Mouse (Mus musculus): ENCODE measurements around the gene Fstl4. TPM values are rescaled to one million over a fixed set of nuclear protein-coding genes. Genes with fewer than 3 reads are reported as not detected.

Gene Fstl4
- polyA plus RNA-seq, 1 experiment from 2014 or later, result 7.2 TPM

GRCm38 (mm10) chr11:52761800-52762199 lies 2.6 kb upstream of the Fstl4 start:
- H3K4me3 ChIP-seq (replicated peaks; ENCODE audit: low read depth, low read length), result no peak overlapping the region
- no peaks in the 10 kb centered on the region for H3K36me3 ChIP-seq (ENCODE audit: control insufficient read depth, insufficient read depth, low read length)
- no peak overlapping the region for H3K27ac ChIP-seq (replicated peaks; ENCODE audit: low read depth, low read length)
- 50% methylated on average over 1 of the region's 1 CpGs for WGBS
- ATAC-seq (ENCODE audit: low FRiP score, low TSS enrichment) (no peak), DNase-seq (no peak)
- peaks cover 36% of the 10 kb centered on the region for H3K27me3 ChIP-seq (ENCODE audit: control insufficient read depth, insufficient read depth, low read length)
- peaks cover 11% of the 10 kb centered on the region; the same call in 1 of the 2 replicates for H3K4me1 ChIP-seq (ENCODE audit: control insufficient read depth, insufficient read depth, low read length)
- H3K9ac ChIP-seq (replicated peaks; ENCODE audit: low read length), result no peak overlapping the region
- no peaks in the 10 kb centered on the region for H3K9me3 ChIP-seq (ENCODE audit: control insufficient read depth, low read length)
- no peak overlapping the region for H3K4me2 ChIP-seq (ENCODE audit: low read length)

GRCm38 (mm10) chr11:52764894-52765677 lies 652 bp downstream of the Fstl4 start:
- no peak overlapping the region for H3K27ac ChIP-seq (replicated peaks; ENCODE audit: low read depth, low read length)

GRCm38 (mm10) chr11:52765678-52766254 lies 1.3 kb downstream of the Fstl4 start:
- Histone ChIP-seq H3K4me1 (ENCODE audit: control insufficient read depth, insufficient read depth, low read length) (peaks cover 11% of the 10 kb centered on the region; the same call in 1 of the 2 replicates), H3K27me3 (ENCODE audit: control insufficient read depth, insufficient read depth, low read length) (peaks cover 36% of the 10 kb centered on the region), H3K36me3 (ENCODE audit: control insufficient read depth, insufficient read depth, low read length) (no peaks in the 10 kb centered on the region), H3K27ac (replicated peaks; ENCODE audit: low read depth, low read length) (no peak overlapping the region), H3K9ac (replicated peaks; ENCODE audit: low read length) (peak overlapping the region; percentile 70; the same call in 1 of the 2 replicates), H3K4me3 (replicated peaks; ENCODE audit: low read depth, low read length) (peak overlapping the region; percentile 65), H3K9me3 (ENCODE audit: control insufficient read depth, low read length) (no peaks in the 10 kb centered on the region), H3K4me2 (ENCODE audit: low read length) (peak overlapping the region; percentile 99)
- WGBS, result 3% methylated on average over 21 of the region's 21 CpGs
- no peak for ATAC-seq (ENCODE audit: low FRiP score, low TSS enrichment)
- DNase-seq, result peak; percentile 88

More at GRCm38 (mm10) chr11:52764894-52765677, 652 bp downstream of the Fstl4 start:
- Histone ChIP-seq H3K4me1 (ENCODE audit: control insufficient read depth, insufficient read depth, low read length) (peaks cover 11% of the 10 kb centered on the region; the same call in 1 of the 2 replicates), H3K4me2 (ENCODE audit: low read length) (peak overlapping the region; percentile 99), H3K9ac (replicated peaks; ENCODE audit: low read length) (peak overlapping the region; percentile 70), H3K4me3 (replicated peaks; ENCODE audit: low read depth, low read length) (peak overlapping the region; percentile 65), H3K27me3 (ENCODE audit: control insufficient read depth, insufficient read depth, low read length) (peaks cover 36% of the 10 kb centered on the region), H3K9me3 (ENCODE audit: control insufficient read depth, low read length) (no peaks in the 10 kb centered on the region), H3K36me3 (ENCODE audit: control insufficient read depth, insufficient read depth, low read length) (no peaks in the 10 kb centered on the region)
- DNase-seq (peak; percentile 61), ATAC-seq (ENCODE audit: low FRiP score, low TSS enrichment) (peak; percentile 27; the same call in 1 of the 2 replicates)
- under 1% methylated on average over 53 of the region's 53 CpGs for WGBS

- DNase-seq (no peak), ATAC-seq (ENCODE audit: low FRiP score, low TSS enrichment) (no peak)
- H3K4me2 ChIP-seq (ENCODE audit: low read length), result no peak overlapping the region
- 24% methylated on average over 3 of the region's 3 CpGs for WGBS
- H3K4me1 ChIP-seq (ENCODE audit: control insufficient read depth, insufficient read depth, low read length), result peaks cover 11% of the 10 kb centered on the region; the same call in 1 of the 2 replicates
- H3K4me3 ChIP-seq (replicated peaks; ENCODE audit: low read depth, low read length), result no peak overlapping the region
- peaks cover 32% of the 10 kb centered on the region for H3K27me3 ChIP-seq (ENCODE audit: control insufficient read depth, insufficient read depth, low read length)
- no peaks in the 10 kb centered on the region for H3K36me3 ChIP-seq (ENCODE audit: control insufficient read depth, insufficient read depth, low read length)
- no peak overlapping the region for H3K27ac ChIP-seq (replicated peaks; ENCODE audit: low read depth, low read length)
- no peak overlapping the region for H3K9ac ChIP-seq (replicated peaks; ENCODE audit: low read length)
- H3K9me3 ChIP-seq (ENCODE audit: control insufficient read depth, low read length), result no peaks in the 10 kb centered on the region
These were observed 3.5 kb downstream of the Fstl4 start for GRCm38 (mm10) chr11:52767921-52768320.

- ATAC-seq (ENCODE audit: low FRiP score, low TSS enrichment), result no peak
- Histone ChIP-seq H3K4me1 (ENCODE audit: control insufficient read depth, insufficient read depth, low read length) (0 out of 2 replicates have a peak, but pooled peaks cover 7% of the 10 kb centered on the region), H3K36me3 (ENCODE audit: control insufficient read depth, insufficient read depth, low read length) (no peaks in the 10 kb centered on the region), H3K4me3 (replicated peaks; ENCODE audit: low read depth, low read length) (no peak overlapping the region), H3K27me3 (ENCODE audit: control insufficient read depth, insufficient read depth, low read length) (no peaks in the 10 kb centered on the region), H3K9me3 (ENCODE audit: control insufficient read depth, low read length) (no peaks in the 10 kb centered on the region), H3K9ac (replicated peaks; ENCODE audit: low read length) (no peak overlapping the region), H3K4me2 (ENCODE audit: low read length) (no peak overlapping the region), H3K27ac (replicated peaks; ENCODE audit: low read depth, low read length) (no peak overlapping the region)
- WGBS, result 89% methylated on average over 3 of the region's 3 CpGs
- DNase-seq, result no peak
These were observed 8.6 kb downstream of the Fstl4 start for GRCm38 (mm10) chr11:52773073-52773472.

- WGBS, result 55% methylated on average over 3 of the region's 3 CpGs
- Histone ChIP-seq H3K9ac (replicated peaks; ENCODE audit: low read length) (no peak overlapping the region), H3K36me3 (ENCODE audit: control insufficient read depth, insufficient read depth, low read length) (no peaks in the 10 kb centered on the region), H3K27me3 (ENCODE audit: control insufficient read depth, insufficient read depth, low read length) (no peaks in the 10 kb centered on the region), H3K4me3 (replicated peaks; ENCODE audit: low read depth, low read length) (no peak overlapping the region), H3K9me3 (ENCODE audit: control insufficient read depth, low read length) (no peaks in the 10 kb centered on the region), H3K4me1 (ENCODE audit: control insufficient read depth, insufficient read depth, low read length) (0 out of 2 replicates have a peak, but pooled peaks cover 7% of the 10 kb centered on the region), H3K27ac (replicated peaks; ENCODE audit: low read depth, low read length) (no peak overlapping the region), H3K4me2 (ENCODE audit: low read length) (no peak overlapping the region)
- ATAC-seq (ENCODE audit: low FRiP score, low TSS enrichment) (no peak), DNase-seq (peak; percentile 37)
These were observed 10.9 kb downstream of the Fstl4 start for GRCm38 (mm10) chr11:52775291-52775690.

- Histone ChIP-seq H3K9ac (replicated peaks; ENCODE audit: low read length) (no peak overlapping the region), H3K9me3 (ENCODE audit: control insufficient read depth, low read length) (no peaks in the 10 kb centered on the region), H3K27ac (replicated peaks; ENCODE audit: low read depth, low read length) (no peak overlapping the region), H3K4me1 (ENCODE audit: control insufficient read depth, insufficient read depth, low read length) (no peaks in the 10 kb centered on the region), H3K4me2 (ENCODE audit: low read length) (no peak overlapping the region), H3K27me3 (ENCODE audit: control insufficient read depth, insufficient read depth, low read length) (no peaks in the 10 kb centered on the region), H3K4me3 (replicated peaks; ENCODE audit: low read depth, low read length) (no peak overlapping the region), H3K36me3 (ENCODE audit: control insufficient read depth, insufficient read depth, low read length) (no peaks in the 10 kb centered on the region)
- ATAC-seq (ENCODE audit: low FRiP score, low TSS enrichment) (no peak), DNase-seq (no peak)
- 89% methylated on average over 5 of the region's 5 CpGs for WGBS
These were observed 18.0 kb downstream of the Fstl4 start for GRCm38 (mm10) chr11:52782426-52782825.

- H3K4me1 ChIP-seq (ENCODE audit: control insufficient read depth, insufficient read depth, low read length), result no peaks in the 10 kb centered on the region
- no peak overlapping the region for H3K27ac ChIP-seq (replicated peaks; ENCODE audit: low read depth, low read length)
- no peak overlapping the region for H3K4me2 ChIP-seq (ENCODE audit: low read length)
- H3K27me3 ChIP-seq (ENCODE audit: control insufficient read depth, insufficient read depth, low read length), result no peaks in the 10 kb centered on the region
- 69% methylated on average over 5 of the region's 5 CpGs for WGBS
- ATAC-seq (ENCODE audit: low FRiP score, low TSS enrichment) (no peak), DNase-seq (no peak)
- no peak overlapping the region for H3K4me3 ChIP-seq (replicated peaks; ENCODE audit: low read depth, low read length)
- no peak overlapping the region for H3K9ac ChIP-seq (replicated peaks; ENCODE audit: low read length)
- H3K36me3 ChIP-seq (ENCODE audit: control insufficient read depth, insufficient read depth, low read length), result no peaks in the 10 kb centered on the region
- H3K9me3 ChIP-seq (ENCODE audit: control insufficient read depth, low read length), result no peaks in the 10 kb centered on the region
These were observed 29.9 kb downstream of the Fstl4 start for GRCm38 (mm10) chr11:52794331-52794730.
